Comparison of ENCODE assay signal across 1 mouse cellular context in the genomic region with DNA sequence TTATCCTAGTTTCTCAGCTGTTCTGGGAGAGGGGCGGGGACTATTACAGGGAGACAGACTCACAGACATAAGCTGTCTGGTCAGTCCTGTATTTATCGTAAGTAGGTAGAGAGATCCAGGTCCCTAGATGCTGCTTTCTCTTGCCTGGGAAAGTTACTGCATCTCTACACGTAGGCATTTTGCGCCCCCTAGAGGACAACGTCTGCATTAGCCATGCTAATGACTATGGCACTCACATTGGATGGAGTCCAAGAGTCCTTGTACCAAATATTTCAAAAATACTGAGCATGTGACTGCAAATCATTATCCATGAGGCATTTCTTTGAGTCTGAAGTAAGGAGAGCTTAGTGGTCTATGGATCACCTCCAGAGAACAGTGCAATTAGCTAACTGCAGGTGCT.
A peak's percentile ranks its signal among the peaks of the same experiment; 100 is the strongest.
TF ChIP-seq lines count a peak whose summit lies in the region.

No protein-coding gene starts in this region.

TF ChIP-seq in MEL, 35 proteins besides CTCF, POLR2A, EP300 and RAD21 (continued from another document):
- peak; percentile 68 for TF ChIP-seq SMC3 (IDR thresholded peaks at IDR 0.05; ENCODE audit: low read depth, low read length)
- no peak for TF ChIP-seq TBP (IDR thresholded peaks at IDR 0.05; ENCODE audit: low read depth, low read length)
- no peak for TF ChIP-seq MYB (IDR thresholded peaks at IDR 0.05; ENCODE audit: low read depth, low read length)
- TF ChIP-seq ZC3H11A (IDR thresholded peaks at IDR 0.05; ENCODE audit: low read depth, low read length) = peak; percentile 51
TF ChIP-seq in MEL: peak in this region for 4.
